Mouse (Mus musculus) liver, adult 2 months (tissue): ENCODE measurements at regions not wholly inside any gene's neighbourhood (a gene's known extent, or its start where the extent isn't known, plus 50 kb on each side); places are given as distances from the start of the nearest gene placed in this dataset.

ENCODE experiments used
- CTCF ChIP-seq: fragments of 200-500 bp; IDR thresholded peaks from 2 replicates; pipeline ENCODE4 v1.5.1; 2011; ENCODE audit warnings: low read depth, low read length, control low read depth
- POLR2A ChIP-seq: fragments of 200-500 bp; IDR thresholded peaks from 2 replicates; pipeline ENCODE4 v1.6.1; 2011; ENCODE audit warnings: low read length, control low read depth; ENCODE audit not compliant: insufficient read depth; ENCODE audit errors: extremely low read depth

DNA sequence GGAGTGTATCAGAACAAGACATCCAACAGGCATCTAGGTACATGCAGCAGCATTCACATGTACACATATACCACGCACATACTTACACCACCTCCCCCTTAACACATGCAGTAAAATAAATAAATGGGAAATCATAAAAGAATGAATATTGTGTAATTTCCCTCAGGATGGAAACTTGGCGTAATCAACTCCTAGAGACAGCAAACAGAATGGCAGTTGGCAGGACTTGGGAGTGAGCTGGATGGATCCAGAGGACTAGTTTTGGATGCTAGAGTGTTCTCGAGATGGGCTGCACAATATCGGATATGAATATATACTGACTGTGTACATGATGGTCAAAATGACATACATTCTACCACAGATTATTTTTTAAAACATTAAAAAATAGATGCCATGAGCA, 66.0 kb upstream of the Cd93 start:
- TF ChIP-seq CTCF, result no peak
- TF ChIP-seq POLR2A, result no peak
